ENCODE assay signal across 19 mouse cellular contexts in genomic region chr1:169313241-169313640, GRCm38 (mm10).
"Had no signal": no experiment of that assay in that cellular context is flagged by ENCODE, and none has a peak within 500 bp of the region (broad histone marks: within the 10 kb centered on the region; RNA-seq: fewer than 3 reads in every experiment).

No protein-coding gene starts in this region.

- H3K9ac ChIP-seq: liver, embryonic 13.5 days; neural tube, embryonic 12.5 days; neural tube, embryonic 15.5 days had no signal

- H3K4me1 ChIP-seq: liver, embryonic 13.5 days; neural tube, embryonic 12.5 days; neural tube, embryonic 15.5 days had no signal

- H3K4me2 ChIP-seq: liver, embryonic 13.5 days; midbrain, embryonic 11.5 days; neural tube, embryonic 12.5 days; neural tube, embryonic 15.5 days had no signal

- H3K9me3 ChIP-seq: liver, embryonic 13.5 days; neural tube, embryonic 12.5 days; neural tube, embryonic 15.5 days had no signal

- H3K27ac ChIP-seq: left cerebral cortex, adult 2 months; liver, embryonic 13.5 days; neural tube, embryonic 12.5 days; neural tube, embryonic 15.5 days; stomach, postnatal 0 days had no signal

- H3K4me3 ChIP-seq: left cerebral cortex, adult 2 months; liver, embryonic 13.5 days; neural tube, embryonic 12.5 days; neural tube, embryonic 15.5 days had no signal

- H3K27me3 ChIP-seq: liver, embryonic 13.5 days; neural tube, embryonic 12.5 days; neural tube, embryonic 15.5 days had no signal

- DNase-seq: kidney, postnatal 10 days; kidney, postnatal 36 days; layer of hippocampus, postnatal 36 days; liver, embryonic 13.5 days; lung, adult 2 months; lung, postnatal 14 days; lung, postnatal 4 days; midbrain, embryonic 14.5 days; right cerebral cortex, adult 18-20 months; right cerebral cortex, postnatal 14 days; right cerebral cortex, postnatal 4 days; thymus, adult 2 months; thymus, postnatal 14 days; thymus, postnatal 4 days had no signal

- H3K36me3 ChIP-seq: liver, embryonic 13.5 days; neural tube, embryonic 12.5 days; neural tube, embryonic 15.5 days had no signal
